In genomic region chr17:4945311-4945751, GRCm38 (mm10) we compare ENCODE assay signal across 10 mouse cellular contexts. TPM values are rescaled to one million over a fixed set of nuclear protein-coding genes. Genes with fewer than 3 reads are reported as not detected.
DNase-seq lines count a peak whose midpoint lies in the region; ATAC-seq lines count a peak whose summit lies in the region.
"Had no signal": no experiment of that assay in that cellular context is flagged by ENCODE, and none has a peak within 500 bp of the region (broad histone marks: within the 10 kb centered on the region; RNA-seq: fewer than 3 reads in every experiment).

No protein-coding gene starts in this region.

- 0 out of 2 replicates have a peak overlapping the region, but pooled peaks have one; percentile 29 for H3K4me2 ChIP-seq in midbrain, embryonic 15.5 days
- peak overlapping the region; percentile 56 for H3K4me2 ChIP-seq in limb, embryonic 13.5 days (replicated peaks)
- H3K4me2 ChIP-seq in stomach, embryonic 16.5 days (ENCODE audit: low read depth, low read length) = peak overlapping the region; percentile 37
- H3K4me2 ChIP-seq: liver, embryonic 15.5 days had no signal

- ATAC-seq in midbrain, embryonic 15.5 days (replicated peaks) = no peak
- ATAC-seq in limb, embryonic 13.5 days (ENCODE audit: low FRiP score, low read depth) = no peak
- ATAC-seq in stomach, embryonic 16.5 days (ENCODE audit: insufficient read depth, low FRiP score) = peak; percentile 19; the same call in 1 of the 2 replicates

- H3K27me3 ChIP-seq in midbrain, embryonic 15.5 days (replicated peaks) = no peaks in the 10 kb centered on the region
- H3K27me3 ChIP-seq in midbrain, embryonic 10.5 days (ENCODE audit: low read depth, poor library complexity, severe bottlenecking) = peaks cover 31% of the 10 kb centered on the region
- no peaks in the 10 kb centered on the region for H3K27me3 ChIP-seq in limb, embryonic 13.5 days
- no peaks in the 10 kb centered on the region for H3K27me3 ChIP-seq in stomach, embryonic 16.5 days (ENCODE audit: control insufficient read depth, insufficient read depth, low read length)
- H3K27me3 ChIP-seq: liver, embryonic 15.5 days; neural tube, embryonic 13.5 days had no signal

- H3K4me3 ChIP-seq in midbrain, embryonic 15.5 days = no peak overlapping the region
- no peak overlapping the region for H3K4me3 ChIP-seq in midbrain, embryonic 10.5 days
- no peak overlapping the region for H3K4me3 ChIP-seq in limb, embryonic 13.5 days
- no peak overlapping the region for H3K4me3 ChIP-seq in stomach, embryonic 16.5 days (replicated peaks; ENCODE audit: low read length)
- H3K4me3 ChIP-seq: liver, embryonic 15.5 days; neural tube, embryonic 13.5 days had no signal

- no peaks in the 10 kb centered on the region for H3K36me3 ChIP-seq in midbrain, embryonic 15.5 days (replicated peaks)
- no peaks in the 10 kb centered on the region for H3K36me3 ChIP-seq in midbrain, embryonic 10.5 days
- H3K36me3 ChIP-seq in limb, embryonic 13.5 days = no peaks in the 10 kb centered on the region
- no peaks in the 10 kb centered on the region for H3K36me3 ChIP-seq in stomach, embryonic 16.5 days (ENCODE audit: control insufficient read depth, insufficient read depth, low read length)
- H3K36me3 ChIP-seq: liver, embryonic 15.5 days; neural tube, embryonic 13.5 days had no signal

- 64% methylated on average over 6 of the region's 6 CpGs for WGBS in midbrain, embryonic 15.5 days
- 67% methylated on average over 6 of the region's 6 CpGs for WGBS in midbrain, embryonic 10.5 days
- 39% methylated on average over 6 of the region's 6 CpGs for WGBS in limb, embryonic 13.5 days
- 68% methylated on average over 6 of the region's 6 CpGs for WGBS in stomach, embryonic 16.5 days

- H3K9me3 ChIP-seq in midbrain, embryonic 15.5 days = no peaks in the 10 kb centered on the region
- H3K9me3 ChIP-seq in midbrain, embryonic 10.5 days (replicated peaks) = no peaks in the 10 kb centered on the region
- H3K9me3 ChIP-seq in limb, embryonic 13.5 days = no peaks in the 10 kb centered on the region
- H3K9me3 ChIP-seq in stomach, embryonic 16.5 days (replicated peaks; ENCODE audit: control insufficient read depth, low read length) = no peaks in the 10 kb centered on the region
- H3K9me3 ChIP-seq: liver, embryonic 15.5 days; neural tube, embryonic 13.5 days had no signal

- H3K4me1 ChIP-seq in midbrain, embryonic 15.5 days = peaks cover 16% of the 10 kb centered on the region
- H3K4me1 ChIP-seq in midbrain, embryonic 10.5 days = peaks cover 34% of the 10 kb centered on the region
- H3K4me1 ChIP-seq in limb, embryonic 13.5 days = peaks cover 26% of the 10 kb centered on the region
- H3K4me1 ChIP-seq in stomach, embryonic 16.5 days (ENCODE audit: control insufficient read depth, insufficient read depth, low read length) = peaks cover 19% of the 10 kb centered on the region

- no peak overlapping the region for H3K9ac ChIP-seq in midbrain, embryonic 15.5 days
- H3K9ac ChIP-seq in limb, embryonic 13.5 days = peak overlapping the region; percentile 48; the same call in 1 of the 2 replicates
- H3K9ac ChIP-seq in stomach, embryonic 16.5 days (ENCODE audit: low read length) = peak overlapping the region; percentile 66
- H3K9ac ChIP-seq: liver, embryonic 15.5 days had no signal

- H3K27ac ChIP-seq in midbrain, embryonic 15.5 days = no peak overlapping the region
- no peak overlapping the region for H3K27ac ChIP-seq in midbrain, embryonic 10.5 days (replicated peaks)
- peak overlapping the region; percentile 75 for H3K27ac ChIP-seq in limb, embryonic 13.5 days
- peak overlapping the region; percentile 92 for H3K27ac ChIP-seq in stomach, embryonic 16.5 days (ENCODE audit: low read length)
- H3K27ac ChIP-seq: liver, embryonic 15.5 days; neural tube, embryonic 13.5 days had no signal

- DNase-seq in embryo, embryonic 10 days (ENCODE audit: low spot score) = peak; percentile 33
- no peak for DNase-seq in embryo, embryonic 9.5 days (ENCODE audit: extremely low spot score)
- DNase-seq in midbrain, embryonic 10.5 days (ENCODE audit: low spot score) = no peak
- no peak for DNase-seq in layer of hippocampus, postnatal 36 days
- DNase-seq in layer of hippocampus, postnatal 14 days (ENCODE audit: low spot score in 2 of 2) = no peak

RNA-seq across cellular contexts. Expression of gene Arid1b, which starts 48.8 kb away (rescaled TPM):
- 14.4 and 16.5 TPM in 2 replicates for polyA plus RNA-seq in midbrain, embryonic 15.5 days (2015; fragmentation: Nextera tagmentation; extraction: Ambion mirVana)
- 8.9 and 10.8 TPM in 2 replicates for polyA plus RNA-seq in midbrain, embryonic 10.5 days (2016; fragmentation: Nextera tagmentation; extraction: Ambion mirVana)
- 12.4 and 12.5 TPM in 2 replicates for polyA plus RNA-seq in limb, embryonic 13.5 days (2015; fragmentation: Nextera tagmentation; extraction: Ambion mirVana)
- 9.9 and 10.5 TPM in 2 replicates for polyA plus RNA-seq in stomach, embryonic 16.5 days (2015; fragmentation: Nextera tagmentation; extraction: Ambion mirVana)
- 100 to 1,000 TPM; 100 to 110 TPM for total RNA-seq in layer of hippocampus, postnatal 36 days (2021)
- 10 to 100 TPM; 83.5 to 95.2 TPM for total RNA-seq in layer of hippocampus, postnatal 14 days (2021)

Comparison
In these comparisons a context has a peak if more than half of its experiments do, and no peak if none do; other contexts are left out.
1. H3K27ac ChIP-seq: peak in limb, embryonic 13.5 days (single experiment) and stomach, embryonic 16.5 days (single experiment); none in midbrain, embryonic 15.5 days (single experiment) and midbrain, embryonic 10.5 days (single experiment).
2. Peak in every context shown above with its lines, with median percentiles within 50 percentile points of each other: H3K4me2 ChIP-seq.